Mouse (Mus musculus): ENCODE measurements around the gene Zfp239.

Zfp239 gene

GRCm38 (mm10) chr6:117874621-117875281 lies 12.9 kb downstream of the Zfp239 start:
- in situ Hi-C loops (cut with MboI, MseI), result loop anchor here (5.0 to 25.0 kb wide), 2 partner anchors 43 to 1513 kb away; no protein-coding TSS in a partner anchor

GRCm38 (mm10) chr6:117878700-117879407 lies 17.0 kb downstream of the Zfp239 start:
- in situ Hi-C loops (cut with MboI, MseI), result loop anchor here (25.0 kb wide), 1 partner anchor 1508 kb away; no protein-coding TSS in a partner anchor

DNA sequence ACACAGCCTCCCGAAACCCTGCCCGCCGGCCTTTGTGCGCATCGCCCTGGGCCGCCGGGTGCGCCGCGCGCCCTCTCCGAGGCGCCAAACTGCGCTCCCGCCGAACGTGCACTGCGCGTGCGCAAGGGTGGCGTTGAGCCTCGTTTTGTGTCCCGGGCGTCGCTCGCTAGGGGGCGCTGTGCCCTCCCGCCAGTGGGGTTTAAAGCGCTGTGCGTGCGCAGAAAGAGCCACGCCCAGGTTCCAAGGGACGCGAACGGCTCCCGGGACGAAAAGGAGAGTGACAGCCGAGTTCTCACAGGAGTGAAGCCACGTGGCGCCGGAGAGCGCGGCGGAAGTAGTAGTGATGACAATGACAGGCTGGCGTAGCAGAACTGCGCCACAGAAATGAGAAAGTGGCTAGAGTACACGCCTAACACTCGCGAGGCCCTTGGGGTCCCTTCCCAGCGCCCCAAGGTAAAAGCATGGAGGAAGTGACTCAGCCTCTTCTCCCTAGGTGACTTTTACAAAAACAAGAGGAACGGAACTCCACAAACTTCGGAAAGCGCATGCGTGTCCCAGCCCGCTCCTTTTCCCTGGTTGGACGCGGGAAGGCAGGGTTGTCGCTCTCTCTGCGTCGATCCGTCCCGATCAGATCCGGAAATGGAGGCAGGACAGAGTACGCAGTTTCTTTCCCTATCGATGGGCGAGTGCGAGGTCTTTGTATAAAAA lies 17.7 kb downstream of the Zfp239 start:
- in situ Hi-C loops (cut with MboI, MseI), result loop anchor here (10.0 to 25.0 kb wide), 2 partner anchors 1508 to 1885 kb away; partner anchors contain the start of gene Plxnd1 (in 1 of the 2)

- in situ Hi-C loops (cut with MboI, MseI), result loop anchor here (10.0 to 25.0 kb wide), 2 partner anchors 1507 to 1886 kb away; partner anchors contain the start of gene Plxnd1 (in 1 of the 2)
These were observed 18.5 kb downstream of the Zfp239 start for GRCm38 (mm10) chr6:117880394-117880838.

GRCm38 (mm10) chr6:117881229-117881628 lies 19.3 kb downstream of the Zfp239 start:
- in situ Hi-C loops (cut with MboI, MseI), result loop anchor here (10.0 to 25.0 kb wide), 2 partner anchors 1506 to 1886 kb away; partner anchors contain the start of gene Plxnd1 (in 1 of the 2)

DNA sequence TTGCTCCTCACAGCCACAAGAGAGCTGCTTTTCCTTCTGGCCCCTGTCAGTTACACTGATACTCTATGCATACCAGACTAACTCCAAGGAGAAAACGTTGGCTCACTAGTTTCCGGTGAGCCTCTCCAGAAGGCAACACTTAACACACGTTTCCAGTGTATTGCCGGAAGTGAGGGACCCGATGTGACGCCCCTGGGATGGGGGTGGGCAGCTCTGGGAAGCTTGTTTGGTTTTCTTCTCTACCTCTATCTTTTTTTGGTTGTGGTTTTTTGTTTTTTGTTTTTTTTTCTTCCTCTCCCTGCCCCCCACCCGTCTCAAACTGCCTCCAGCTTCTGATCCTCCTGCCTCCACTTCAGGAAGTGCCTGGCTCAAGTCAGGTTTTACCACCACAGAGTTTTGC lies 20.1 kb downstream of the Zfp239 start:
- in situ Hi-C loops (cut with MboI, MseI), result loop anchor here (10.0 to 25.0 kb wide), 2 partner anchors 1505 to 1887 kb away; partner anchors contain the start of gene Plxnd1 (in 1 of the 2)

DNA sequence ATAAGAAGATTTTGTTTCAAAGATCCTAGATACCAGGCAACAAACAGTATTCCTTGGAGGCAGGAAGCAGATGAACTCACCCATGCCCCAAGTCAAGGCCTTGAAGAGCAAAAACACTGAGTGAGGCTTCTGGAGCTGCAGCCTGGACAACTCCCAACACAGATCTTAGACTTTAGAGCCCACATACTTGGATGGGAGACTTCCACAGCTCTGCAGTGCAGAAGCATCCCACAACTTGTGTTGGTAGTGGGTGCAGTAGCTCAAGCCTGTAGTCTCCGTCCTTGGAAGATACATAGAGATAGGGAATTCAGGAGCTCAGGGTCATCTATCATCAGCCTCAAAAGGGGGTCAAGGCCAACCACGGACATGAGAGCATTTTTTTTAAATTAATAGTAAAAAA lies 24.0 kb downstream of the Zfp239 start:
- in situ Hi-C loops (cut with MboI, MseI), result loop anchor here (10.0 to 25.0 kb wide), 2 partner anchors 1501 to 1891 kb away; partner anchors contain the start of gene Plxnd1 (in 1 of the 2)

DNA sequence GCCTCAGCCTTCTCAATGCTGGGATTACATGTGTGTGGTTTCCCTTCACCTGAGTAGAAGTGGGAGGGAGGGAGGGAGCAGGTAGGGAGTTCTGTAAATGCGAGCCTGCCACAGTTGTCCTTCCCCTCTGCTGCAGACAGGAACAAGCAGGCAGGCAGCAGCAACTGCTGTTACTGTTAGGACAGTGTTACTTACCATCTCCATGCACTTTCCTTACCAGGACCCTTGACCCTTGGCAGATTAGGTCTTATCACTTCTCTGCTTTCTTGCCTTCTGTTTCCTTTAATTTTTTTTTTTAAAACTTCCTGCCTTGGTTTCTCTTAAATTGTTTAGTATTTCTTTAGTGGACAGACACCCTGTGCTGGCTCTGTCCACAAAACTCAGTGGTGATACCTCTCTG lies 26.1 kb downstream of the Zfp239 start:
- in situ Hi-C loops (cut with MboI, MseI), result loop anchor here (10.0 to 25.0 kb wide), 2 partner anchors 1499 to 1893 kb away; partner anchors contain the start of gene Plxnd1 (in 1 of the 2)

DNA sequence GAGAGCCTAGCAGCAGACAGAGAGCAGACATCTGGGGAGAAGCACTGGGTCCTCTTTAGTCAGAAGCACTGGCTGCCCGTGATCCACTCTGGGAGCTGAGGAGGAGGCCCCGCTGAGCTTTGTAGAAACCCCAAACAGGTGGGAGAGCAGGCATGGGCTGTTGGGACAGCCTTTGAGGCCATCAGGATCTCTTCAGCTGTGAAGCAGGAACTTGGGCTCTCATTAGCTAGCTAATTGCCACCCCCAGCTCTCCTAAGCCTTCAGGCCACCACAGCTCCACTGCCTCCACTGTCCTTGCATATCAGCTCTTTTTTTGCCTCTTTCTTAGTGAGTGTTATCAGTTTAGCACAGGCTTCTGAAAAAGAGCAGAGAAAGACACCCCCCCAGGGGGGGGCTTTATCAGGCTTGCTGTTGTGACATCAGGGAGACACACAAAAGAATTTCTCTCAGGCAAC lies 26.8 kb downstream of the Zfp239 start:
- in situ Hi-C loops (cut with MboI, MseI), result loop anchor here (10.0 to 25.0 kb wide), 2 partner anchors 1499 to 1894 kb away; partner anchors contain the start of gene Plxnd1 (in 1 of the 2)

DNA sequence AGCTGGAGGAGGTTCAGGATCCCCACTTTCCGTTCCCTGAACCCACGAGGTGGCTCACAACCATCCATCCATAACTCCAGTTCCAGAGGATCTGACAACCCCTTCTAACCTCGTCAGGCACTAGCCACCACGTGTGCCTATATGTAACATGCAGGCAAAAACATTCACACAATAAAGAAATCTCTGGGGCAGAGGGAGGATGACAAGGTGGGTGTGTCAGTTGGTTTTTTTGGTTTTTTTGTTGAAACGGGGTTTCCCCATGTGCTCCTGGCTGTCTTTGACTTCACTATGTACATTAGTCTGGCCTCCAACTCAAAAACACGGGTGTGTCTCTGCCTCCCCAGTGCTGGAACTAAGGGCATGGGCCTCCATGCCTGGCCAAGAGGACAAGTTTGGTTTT lies 28.4 kb downstream of the Zfp239 start:
- in situ Hi-C loops (cut with MboI, MseI), result loop anchor here (10.0 to 25.0 kb wide), 2 partner anchors 1497 to 1895 kb away; partner anchors contain the start of gene Plxnd1 (in 1 of the 2)

GRCm38 (mm10) chr6:117891369-117892160 lies 29.7 kb downstream of the Zfp239 start:
- in situ Hi-C loops (cut with MboI, MseI), result loop anchor here (10.0 to 25.0 kb wide), 2 partner anchors 1496 to 1897 kb away; partner anchors contain the start of gene Plxnd1 (in 1 of the 2)

- in situ Hi-C loops (cut with MboI, MseI), result loop anchor here (10.0 to 25.0 kb wide), 2 partner anchors 1495 to 1898 kb away; partner anchors contain the start of gene Plxnd1 (in 1 of the 2)
These were observed 30.5 kb downstream of the Zfp239 start for GRCm38 (mm10) chr6:117892386-117892785.

- in situ Hi-C loops (cut with MboI, MseI), result loop anchor here (10.0 to 25.0 kb wide), 2 partner anchors 1494 to 1899 kb away; partner anchors contain the start of gene Plxnd1 (in 1 of the 2)
These were observed 31.5 kb downstream of the Zfp239 start for GRCm38 (mm10) chr6:117893435-117893834.

GRCm38 (mm10) chr6:117897800-117898199 lies 35.9 kb downstream of the Zfp239 start:
- in situ Hi-C loops (cut with MboI, MseI), result loop anchor here (10.0 to 25.0 kb wide), 2 partner anchors 1490 to 1903 kb away; partner anchors contain the start of gene Plxnd1 (in 1 of the 2)

GRCm38 (mm10) chr6:117900126-117901080 lies 38.5 kb downstream of the Zfp239 start, which contains the start of gene Hnrnpf:
Gene Hnrnpf (plus strand): TSS chr6:117900324.
- in situ Hi-C loops (cut with MboI, MseI), result no loop called here

GRCm38 (mm10) chr6:117901510-117902402 lies 39.9 kb downstream of the Zfp239 start:
- in situ Hi-C loops (cut with MboI, MseI), result no loop called here

- in situ Hi-C loops (cut with MboI, MseI), result no loop called here
These were observed 40.7 kb downstream of the Zfp239 start for GRCm38 (mm10) chr6:117902556-117902955.

- in situ Hi-C loops (cut with MboI, MseI), result no loop called here
These were observed 41.9 kb downstream of the Zfp239 start for GRCm38 (mm10) chr6:117903836-117904235.

Measured in T-helper 17 cell (primary cell).